Mouse (Mus musculus) brain, embryonic 18.5 days (tissue): ENCODE data around the gene Ndufv2.
A peak's percentile ranks its signal among the peaks of the same experiment; 100 is the strongest.
"Not testable (repeated sequence)": the region's sequence is repeated elsewhere in the genome, so short reads cannot be mapped to it uniquely, and the experiment has no call there.

Experiments
- DNase-seq: peaks from one replicate; pipeline ENCODE4 v3.0.0-alpha.2; 2012; ENCODE audit warnings: low read depth, low spot score

The Ndufv2 gene

DNA sequence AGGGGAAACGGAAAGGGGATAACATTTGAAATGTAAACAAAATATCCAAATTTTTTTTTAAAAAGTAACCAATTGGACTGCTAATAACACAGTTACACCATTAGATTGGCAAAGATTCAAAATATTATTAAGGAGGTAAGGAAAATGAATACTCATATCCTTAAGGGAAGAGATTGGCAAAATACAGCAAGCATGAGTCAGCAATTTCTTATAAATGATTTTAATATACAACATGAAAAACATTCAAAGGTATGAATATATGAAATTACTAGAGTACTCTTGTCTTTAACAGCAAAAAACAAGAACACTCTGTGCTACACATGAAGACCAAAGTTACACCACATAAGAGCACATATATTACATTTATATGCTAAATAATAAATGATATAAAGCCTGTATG, 16.3 kb downstream of the Ndufv2 start:
- DNase-seq: no peak

DNA sequence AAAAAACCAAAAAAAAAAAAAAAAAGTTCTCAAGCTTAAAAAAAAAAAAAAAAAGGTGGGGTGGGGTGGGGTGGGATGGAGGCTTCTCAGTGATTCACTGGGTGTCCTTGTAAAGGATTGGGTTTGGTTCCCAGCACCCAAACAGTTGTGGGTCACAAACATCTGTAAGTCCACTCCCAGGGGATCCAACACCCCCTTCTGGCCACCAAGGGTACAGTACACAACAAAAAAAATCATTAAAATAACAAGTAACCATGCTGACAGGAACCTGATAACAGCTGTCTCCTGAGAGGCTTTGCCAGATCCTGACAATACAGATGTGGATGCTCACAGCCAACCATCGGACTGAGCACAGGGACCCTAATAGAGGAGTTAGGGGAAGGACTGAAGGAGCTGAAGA, 16.9 kb downstream of the Ndufv2 start:
- no peak for DNase-seq

DNA sequence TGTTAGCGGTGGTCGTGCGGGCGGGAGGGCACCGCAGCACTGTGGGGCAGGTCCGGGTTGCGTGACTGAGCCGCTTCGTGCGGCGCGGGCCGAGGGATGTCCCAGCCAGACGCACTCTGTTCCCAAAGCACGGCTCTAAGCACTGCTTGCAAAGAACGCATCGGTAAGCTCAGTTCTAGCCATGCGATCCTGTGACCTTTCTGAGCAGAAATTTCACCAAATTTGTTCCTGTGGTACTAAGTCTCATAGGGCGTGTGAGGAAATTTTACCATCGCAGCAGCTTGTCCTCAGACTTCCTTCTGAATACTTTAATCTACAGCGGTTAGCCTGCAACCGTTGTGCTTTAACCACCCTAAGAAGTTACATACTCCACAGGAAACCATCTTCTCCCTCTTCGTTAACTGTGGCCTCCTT, 23.9 kb downstream of the Ndufv2 start:
- no peak for DNase-seq

DNA sequence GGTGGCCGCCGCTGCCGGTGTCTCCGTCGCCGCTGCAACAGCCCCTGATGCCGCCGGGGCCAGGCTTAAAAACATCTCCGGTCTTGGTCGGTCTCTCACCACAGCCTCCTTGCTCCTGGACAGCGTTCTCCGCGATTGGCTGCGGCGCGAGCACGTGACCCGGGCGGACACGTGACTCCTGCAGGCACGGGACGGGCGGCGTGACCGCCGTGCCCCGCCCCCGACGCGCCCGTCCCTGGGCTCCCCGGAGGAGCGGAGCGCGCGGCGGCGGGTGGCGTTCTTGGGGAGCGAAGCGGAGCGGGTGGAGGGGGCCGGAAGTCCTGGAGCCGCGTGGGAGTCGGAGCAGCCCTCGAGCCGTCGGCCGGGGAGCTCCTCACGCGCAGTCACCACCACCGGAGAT, 24.4 kb downstream of the Ndufv2 start, which contains the start of gene Ankrd12:
Gene Ankrd12, minus strand, starts transcription at position 156 of the 400 bp plus-strand sequence.
- peak; percentile 87 for DNase-seq

DNA sequence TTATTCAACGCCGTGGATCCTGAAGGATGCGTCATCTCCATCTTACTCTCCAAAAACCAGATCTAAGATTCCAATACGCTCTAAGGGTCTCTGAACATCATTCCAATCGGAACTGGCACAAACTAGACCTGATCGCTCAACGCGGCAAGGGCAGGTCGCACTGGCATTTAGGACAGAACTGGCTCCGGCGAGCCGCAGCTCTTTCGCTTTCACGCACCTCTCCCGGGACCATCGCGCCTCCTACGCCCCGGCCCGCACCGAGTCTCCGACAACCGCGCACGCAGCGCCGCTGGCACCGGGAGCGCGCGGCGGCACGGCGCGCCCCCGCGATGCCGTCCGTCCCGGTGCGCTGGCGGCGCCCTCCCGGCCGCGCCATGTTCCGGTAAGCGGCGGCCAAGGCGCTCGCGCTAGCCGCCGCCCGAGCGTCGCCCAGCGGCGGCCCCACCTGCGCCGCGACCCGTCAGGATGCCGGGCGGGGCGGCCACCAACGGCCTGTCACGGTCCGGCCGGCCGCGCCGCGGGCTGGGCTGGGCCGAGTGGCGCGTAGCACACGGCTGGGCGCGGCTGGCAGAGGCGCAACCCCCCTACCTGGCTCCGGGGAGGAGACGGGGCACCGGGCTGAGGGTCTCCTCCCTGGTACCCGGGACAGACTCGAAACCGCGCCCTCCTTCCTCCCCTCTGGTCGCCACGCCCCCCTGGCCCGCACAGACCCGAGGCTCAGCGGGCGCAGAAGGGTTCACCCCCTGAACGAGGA, 25.0 kb downstream of the Ndufv2 start:
- no peak for DNase-seq

DNA sequence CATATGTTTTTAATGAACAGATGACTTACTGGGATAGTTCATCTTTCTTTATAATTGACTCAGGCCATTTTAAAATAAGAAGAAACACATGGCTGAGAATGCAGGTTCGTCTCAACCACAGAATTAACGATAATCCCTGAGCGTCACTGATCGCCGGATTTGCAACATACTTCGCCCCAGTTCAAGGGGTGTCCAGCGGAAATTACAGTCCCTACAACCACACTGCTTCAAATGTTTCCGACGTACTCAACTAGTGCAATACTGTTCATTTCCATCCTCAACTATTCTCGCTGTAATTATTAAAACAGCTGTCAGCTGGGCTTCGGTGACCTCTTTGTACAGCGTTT, 25.6 kb downstream of the Ndufv2 start:
- no peak for DNase-seq

DNA sequence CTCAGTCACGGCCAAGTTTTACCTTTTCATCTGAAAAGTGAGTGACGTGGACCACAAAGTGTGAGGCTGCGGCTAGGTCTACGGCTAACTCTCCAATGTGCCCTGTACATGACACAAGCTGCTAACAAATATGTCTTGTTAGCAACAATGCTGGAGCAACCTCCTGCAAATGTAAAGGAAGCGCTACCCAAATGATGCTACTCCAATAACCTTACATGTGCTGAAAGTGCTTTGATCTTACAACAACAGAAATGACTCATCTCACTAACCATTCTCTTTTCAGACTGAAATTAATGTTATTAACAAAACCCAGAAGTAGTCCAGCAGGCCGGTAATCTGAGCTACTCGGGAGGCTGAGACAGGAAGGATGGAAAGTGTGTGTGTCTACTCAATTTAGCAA, 27.4 kb downstream of the Ndufv2 start:
- no peak for DNase-seq

DNA sequence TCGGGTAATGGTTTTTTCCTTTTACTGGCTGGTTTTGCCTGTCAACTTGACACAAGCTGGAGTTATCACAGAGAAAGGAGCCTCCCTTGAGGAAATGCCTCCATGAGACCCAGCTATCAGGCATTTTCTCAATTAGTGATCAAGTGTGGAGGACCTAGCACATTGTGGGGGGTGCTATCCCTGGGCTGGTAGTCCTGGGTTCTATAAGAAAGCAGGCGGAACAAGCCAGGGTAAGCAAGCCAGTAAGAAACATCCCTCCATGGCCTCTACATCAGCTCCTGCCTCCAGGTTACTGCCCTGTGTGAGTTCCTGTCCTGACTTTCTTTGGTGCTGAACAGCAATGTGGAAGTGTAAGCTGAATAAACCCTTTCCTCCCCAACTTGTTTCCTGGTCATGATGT, 32.3 kb downstream of the Ndufv2 start:
- not testable (repeated sequence) for DNase-seq

DNA sequence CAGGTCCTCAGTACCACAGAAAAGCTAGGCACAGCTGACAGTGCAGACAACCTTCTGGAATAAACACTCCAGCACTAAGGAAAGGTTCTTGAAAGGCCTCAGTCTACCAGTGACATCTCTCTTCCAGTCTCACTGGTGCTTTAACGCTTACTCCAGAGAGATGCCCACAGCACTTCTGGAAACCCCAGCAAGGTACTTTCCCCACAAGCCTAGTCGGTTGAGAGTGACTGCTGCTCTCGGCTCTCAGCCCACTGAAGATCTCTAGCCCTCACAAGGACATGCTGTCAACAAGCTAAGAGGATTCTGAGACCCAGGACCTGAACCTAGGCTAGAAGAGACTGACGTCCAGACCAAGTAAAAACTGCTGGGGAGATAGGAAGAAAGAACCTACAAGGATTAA, 36.2 kb downstream of the Ndufv2 start:
- no peak for DNase-seq

DNA sequence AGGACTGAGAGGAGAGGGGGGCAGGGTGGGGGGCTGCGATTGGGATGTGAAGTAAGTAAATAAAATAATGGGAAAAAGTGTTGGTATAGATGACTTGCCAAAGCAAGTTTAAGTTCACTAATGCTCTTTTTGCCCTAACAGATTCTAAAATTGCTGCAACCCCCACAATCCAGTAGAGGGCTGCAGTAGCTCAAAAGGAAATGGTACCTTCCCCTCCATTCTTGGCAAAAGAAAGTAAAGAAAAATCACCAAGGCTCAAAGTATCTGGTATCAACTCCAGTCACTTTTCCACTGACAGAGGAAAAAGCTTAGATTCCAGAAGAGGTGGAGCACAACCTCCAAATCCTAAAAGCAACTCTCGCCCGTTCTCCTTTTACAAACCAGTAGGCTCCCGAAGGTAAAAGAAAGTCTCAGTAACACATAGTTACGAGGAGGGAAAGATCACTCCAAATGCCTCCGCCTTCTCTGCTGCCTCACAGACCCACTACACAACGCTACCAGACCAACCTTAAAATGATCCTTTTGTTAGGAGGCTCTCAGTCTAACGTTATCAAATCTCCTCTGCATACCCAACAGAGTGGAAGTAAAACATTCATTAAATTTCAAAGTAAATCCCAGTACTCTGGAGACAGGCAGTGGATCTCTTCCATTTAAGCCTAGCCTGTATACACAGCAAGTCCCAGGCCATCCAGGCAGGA, 40.0 kb downstream of the Ndufv2 start:
- no peak for DNase-seq

DNA sequence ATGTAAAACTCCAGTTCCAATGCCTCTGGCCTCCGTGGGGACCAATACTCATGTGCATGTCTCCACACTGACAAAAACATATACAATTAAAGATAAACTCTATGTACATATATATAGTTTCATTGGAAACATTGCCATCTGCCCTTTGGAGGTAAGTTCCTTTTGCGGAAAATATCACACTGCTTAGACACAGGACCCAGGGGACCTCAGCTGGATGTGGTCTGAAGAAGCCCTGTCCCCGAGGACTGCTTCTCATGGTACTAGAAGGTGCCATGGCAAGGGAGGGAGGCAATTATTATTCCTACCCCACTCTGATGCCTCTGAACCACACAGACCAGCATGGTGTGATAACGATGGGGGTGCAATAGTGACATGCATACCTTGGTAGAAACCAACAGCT, 43.2 kb downstream of the Ndufv2 start:
- DNase-seq: no peak

DNA sequence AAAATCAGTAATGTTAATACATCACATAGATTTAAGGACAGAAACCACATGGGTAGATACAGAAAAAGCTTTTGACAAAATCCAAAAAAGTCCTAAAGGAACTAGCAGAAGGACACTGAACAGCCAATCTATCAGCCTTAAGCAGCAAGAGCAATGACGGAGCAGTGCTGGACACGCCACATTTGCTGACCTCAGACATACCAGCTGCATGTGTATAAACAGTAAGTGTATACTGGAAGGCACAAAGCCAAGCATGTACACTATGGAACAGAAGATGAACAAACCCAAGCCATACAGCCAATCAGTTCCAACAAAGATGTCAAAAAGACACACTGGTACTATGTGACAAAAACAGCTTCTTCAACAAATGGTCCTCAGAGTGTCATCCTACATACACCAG, 44.2 kb downstream of the Ndufv2 start:
- no peak for DNase-seq

DNA sequence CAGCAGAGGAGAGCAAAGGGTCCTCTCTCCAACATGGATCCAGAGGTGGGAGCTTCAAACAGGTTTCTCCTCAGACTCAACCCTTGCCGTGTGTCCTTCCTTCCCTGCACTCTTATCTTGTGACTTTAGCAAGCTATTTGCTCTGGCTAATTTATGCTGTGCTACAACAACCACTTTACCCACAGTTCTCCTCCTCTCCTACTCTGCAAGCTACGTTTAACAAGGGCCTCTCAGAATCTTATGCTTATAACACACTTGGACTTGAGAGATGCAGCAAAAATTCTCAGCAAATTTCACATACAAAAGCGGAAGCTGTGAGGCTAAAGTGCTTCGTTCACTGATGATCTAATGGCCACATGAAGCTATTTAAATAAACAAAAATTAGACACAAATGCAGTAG, 48.0 kb downstream of the Ndufv2 start:
- no peak for DNase-seq

DNA sequence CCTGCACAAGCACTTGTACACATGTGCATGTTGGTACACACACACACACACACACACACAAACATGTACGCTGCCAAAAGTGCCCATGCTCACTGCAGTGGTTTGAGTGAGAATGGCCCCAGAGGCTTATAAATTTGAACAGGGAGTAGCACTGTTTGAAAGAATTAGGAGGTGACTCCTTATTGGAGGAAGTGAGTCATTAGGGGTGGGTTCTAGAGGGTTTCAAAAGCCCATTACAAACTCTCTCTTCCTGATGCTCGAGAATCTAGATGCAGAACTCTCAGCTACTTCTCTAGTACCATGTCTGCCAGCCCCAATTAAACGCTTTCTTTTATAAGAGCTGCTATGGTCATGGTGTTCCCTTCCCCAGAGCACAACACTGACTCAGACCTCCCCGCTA, 52.6 kb downstream of the Ndufv2 start:
- DNase-seq: no peak

DNA sequence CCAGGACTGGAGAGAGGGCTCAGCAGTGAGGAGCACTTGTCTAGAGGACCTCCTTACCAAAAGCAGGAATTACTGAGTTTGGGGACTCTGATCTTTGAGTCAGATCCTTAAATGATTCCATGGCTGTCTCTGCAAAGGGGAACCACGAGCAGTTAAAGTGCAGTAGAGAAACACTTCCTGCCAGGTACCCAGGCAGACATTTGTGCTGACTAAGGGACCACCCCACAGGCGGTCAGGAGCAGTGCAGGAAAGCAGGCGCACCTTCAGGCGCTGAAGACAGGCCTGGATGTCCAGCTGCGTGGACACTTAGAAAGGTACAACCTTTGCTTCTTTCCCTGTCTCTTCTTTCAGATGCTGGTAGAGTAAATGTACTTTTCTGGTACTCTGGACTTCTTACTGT, 53.2 kb downstream of the Ndufv2 start:
- DNase-seq: no peak

DNA sequence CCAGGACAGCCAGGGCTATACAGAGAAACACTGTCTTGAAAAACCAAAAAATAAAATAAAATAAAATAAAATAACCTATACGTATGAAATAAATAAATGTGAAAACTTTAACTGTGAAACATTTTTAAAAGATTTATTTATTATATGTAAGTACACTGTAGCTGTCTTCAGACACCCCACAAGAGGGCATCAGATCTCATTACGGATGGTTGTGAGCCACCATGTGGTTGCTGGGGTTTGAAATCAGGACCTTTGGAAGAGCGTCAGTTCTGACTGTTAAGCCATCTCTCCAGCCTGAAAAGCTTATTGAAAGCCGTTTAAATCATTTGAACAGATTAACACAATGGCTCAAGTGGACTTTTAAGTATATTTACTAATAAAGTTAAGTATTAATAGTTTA, 57.7 kb downstream of the Ndufv2 start:
- not testable (repeated sequence) for DNase-seq

DNA sequence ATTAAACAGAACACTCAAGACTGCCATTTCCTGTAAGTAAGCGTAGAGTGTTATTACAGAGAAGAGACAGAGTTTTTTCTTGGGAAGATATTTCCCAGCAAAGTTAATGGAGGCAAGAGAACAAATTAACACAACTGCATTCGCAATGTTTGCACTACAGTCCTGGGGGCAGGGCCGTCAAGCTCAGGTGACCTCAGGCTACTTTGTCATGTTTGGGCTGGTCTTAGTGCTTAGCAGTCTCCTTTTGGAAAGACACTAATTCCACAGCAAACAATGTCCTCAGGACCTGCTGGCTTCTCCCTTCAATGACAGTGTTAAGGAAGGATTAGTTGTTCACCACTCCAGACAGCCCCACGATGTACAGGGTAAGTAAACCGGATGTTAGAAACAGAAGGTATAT, 60.3 kb downstream of the Ndufv2 start:
- no peak for DNase-seq

DNA sequence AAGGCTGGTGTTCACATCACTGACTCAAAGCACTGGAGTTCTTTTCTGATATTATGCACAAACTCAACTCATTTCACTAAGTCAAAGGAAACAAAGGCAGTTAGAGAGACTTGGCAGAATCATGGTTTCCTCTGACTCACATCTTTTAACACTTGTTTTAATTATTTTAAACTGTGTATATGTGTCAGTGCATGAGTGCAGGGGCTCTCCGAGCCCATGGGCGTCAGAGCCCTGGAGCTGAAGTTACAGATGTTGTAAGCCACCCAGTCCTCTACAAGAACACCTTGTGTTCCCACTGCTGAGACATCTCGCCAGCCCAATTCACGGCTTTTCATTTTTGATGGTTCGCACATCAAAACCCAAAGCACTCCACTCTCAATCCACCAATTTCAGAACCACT, 68.1 kb downstream of the Ndufv2 start:
- DNase-seq: no peak

DNA sequence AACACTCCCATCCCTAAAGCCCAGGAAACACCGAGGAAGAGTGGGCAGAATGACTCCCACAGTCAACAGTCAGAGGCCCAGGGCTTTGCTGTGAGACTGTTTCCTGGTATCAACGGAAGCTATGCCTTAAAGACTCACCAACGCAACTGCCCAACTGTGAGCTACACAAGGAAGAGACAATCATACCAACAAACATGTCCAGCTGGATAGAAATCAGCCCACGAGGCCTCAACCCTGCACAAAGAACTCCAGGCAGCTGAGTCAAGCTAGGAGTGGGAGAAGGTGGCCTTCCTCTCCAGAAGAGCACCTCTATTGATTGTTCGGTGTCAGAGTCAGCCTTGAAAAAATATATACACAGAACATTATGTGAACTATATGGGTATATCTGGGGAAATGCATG, 69.4 kb downstream of the Ndufv2 start:
- DNase-seq: no peak
